Mouse (Mus musculus): ENCODE measurements at regions not wholly inside any gene's neighbourhood (a gene's known extent, or its start where the extent isn't known, plus 50 kb on each side); places are given as distances from the start of the nearest gene placed in this dataset.

GRCm38 (mm10) chr2:117556301-117556700 is 213.5 kb upstream of the Rasgrp1 start:
- no peaks in the 10 kb centered on the region for H3K36me3 ChIP-seq
- no peak for ATAC-seq (ENCODE audit: insufficient number of reproducible peaks, low FRiP score)
- H3K4me3 ChIP-seq = no peak overlapping the region
- H3K27ac ChIP-seq (ENCODE audit: poor library complexity, severe bottlenecking) = no peak overlapping the region
- no peaks in the 10 kb centered on the region for H3K9me3 ChIP-seq (replicated peaks)
- no peaks in the 10 kb centered on the region for H3K27me3 ChIP-seq (replicated peaks)
- 58% methylated on average over 2 of the region's 2 CpGs for WGBS
- no peak overlapping the region for H3K9ac ChIP-seq
- no peaks in the 10 kb centered on the region for H3K4me1 ChIP-seq (replicated peaks)
- H3K4me2 ChIP-seq = no peak overlapping the region

- Histone ChIP-seq H3K27me3 (replicated peaks) (no peaks in the 10 kb centered on the region), H3K9me3 (replicated peaks) (no peaks in the 10 kb centered on the region), H3K27ac (ENCODE audit: poor library complexity, severe bottlenecking) (peak overlapping the region; percentile 73), H3K9ac (no peak overlapping the region), H3K4me3 (no peak overlapping the region), H3K4me2 (no peak overlapping the region), H3K4me1 (replicated peaks) (peaks cover 16% of the 10 kb centered on the region), H3K36me3 (no peaks in the 10 kb centered on the region)
- ATAC-seq (ENCODE audit: insufficient number of reproducible peaks, low FRiP score) = peak; percentile 67; the same call in 1 of the 2 replicates
- WGBS = 24% methylated on average over 7 of the region's 7 CpGs
These were observed 228.2 kb upstream of the Rasgrp1 start for GRCm38 (mm10) chr2:117570987-117571386.

- 67% methylated on average over 3 of the region's 3 CpGs for WGBS
- Histone ChIP-seq H3K36me3 (no peaks in the 10 kb centered on the region), H3K9me3 (replicated peaks) (no peaks in the 10 kb centered on the region), H3K27ac (ENCODE audit: poor library complexity, severe bottlenecking) (no peak overlapping the region), H3K4me1 (replicated peaks) (peaks cover 11% of the 10 kb centered on the region), H3K27me3 (replicated peaks) (no peaks in the 10 kb centered on the region), H3K4me2 (no peak overlapping the region), H3K4me3 (no peak overlapping the region), H3K9ac (no peak overlapping the region)
- ATAC-seq (ENCODE audit: insufficient number of reproducible peaks, low FRiP score) = no peak
These were observed 244.6 kb upstream of the Rasgrp1 start for GRCm38 (mm10) chr2:117587381-117587780.

- Histone ChIP-seq H3K9me3 (replicated peaks) (no peaks in the 10 kb centered on the region), H3K4me2 (no peak overlapping the region), H3K27me3 (replicated peaks) (no peaks in the 10 kb centered on the region), H3K4me3 (no peak overlapping the region), H3K27ac (ENCODE audit: poor library complexity, severe bottlenecking) (no peak overlapping the region), H3K4me1 (replicated peaks) (peaks cover 17% of the 10 kb centered on the region), H3K9ac (no peak overlapping the region), H3K36me3 (no peaks in the 10 kb centered on the region)
- WGBS = 60% methylated on average over 2 of the region's 2 CpGs
- no peak for ATAC-seq (ENCODE audit: insufficient number of reproducible peaks, low FRiP score)
These were observed 252.2 kb upstream of the Rasgrp1 start for GRCm38 (mm10) chr2:117595028-117595427.

- ATAC-seq (ENCODE audit: insufficient number of reproducible peaks, low FRiP score) = no peak
- Histone ChIP-seq H3K4me1 (replicated peaks) (peaks cover 7% of the 10 kb centered on the region), H3K4me2 (no peak overlapping the region), H3K36me3 (no peaks in the 10 kb centered on the region), H3K9me3 (replicated peaks) (no peaks in the 10 kb centered on the region), H3K9ac (no peak overlapping the region), H3K4me3 (no peak overlapping the region), H3K27me3 (replicated peaks) (no peaks in the 10 kb centered on the region), H3K27ac (ENCODE audit: poor library complexity, severe bottlenecking) (no peak overlapping the region; the same call in 1 of the 2 replicates)
These were observed 254.8 kb upstream of the Rasgrp1 start for GRCm38 (mm10) chr2:117597573-117597972.

- H3K4me1 ChIP-seq (replicated peaks) = peaks cover 10% of the 10 kb centered on the region
- H3K4me2 ChIP-seq = no peak overlapping the region
- H3K36me3 ChIP-seq = no peaks in the 10 kb centered on the region
- H3K4me3 ChIP-seq = no peak overlapping the region
- WGBS = 21% methylated on average over 1 of the region's 1 CpGs
- H3K27ac ChIP-seq (ENCODE audit: poor library complexity, severe bottlenecking) = no peak overlapping the region
- H3K9me3 ChIP-seq (replicated peaks) = no peaks in the 10 kb centered on the region
- no peak for ATAC-seq (ENCODE audit: insufficient number of reproducible peaks, low FRiP score)
- no peak overlapping the region for H3K9ac ChIP-seq
- H3K27me3 ChIP-seq (replicated peaks) = no peaks in the 10 kb centered on the region
These were observed 272.0 kb upstream of the Rasgrp1 start for GRCm38 (mm10) chr2:117614772-117615171.

- peaks cover 10% of the 10 kb centered on the region for H3K4me1 ChIP-seq (replicated peaks)
- ATAC-seq (ENCODE audit: insufficient number of reproducible peaks, low FRiP score) = no peak
- no peak overlapping the region for H3K9ac ChIP-seq
- H3K36me3 ChIP-seq = no peaks in the 10 kb centered on the region
- no peaks in the 10 kb centered on the region for H3K27me3 ChIP-seq (replicated peaks)
- 82% methylated on average over 3 of the region's 3 CpGs for WGBS
- H3K27ac ChIP-seq (ENCODE audit: poor library complexity, severe bottlenecking) = no peak overlapping the region
- H3K4me3 ChIP-seq = no peak overlapping the region
- no peak overlapping the region for H3K4me2 ChIP-seq
- H3K9me3 ChIP-seq (replicated peaks) = no peaks in the 10 kb centered on the region
These were observed 275.3 kb upstream of the Rasgrp1 start for GRCm38 (mm10) chr2:117618063-117618462.

- Histone ChIP-seq H3K4me2 (no peak overlapping the region), H3K9ac (no peak overlapping the region), H3K27me3 (replicated peaks) (no peaks in the 10 kb centered on the region), H3K9me3 (replicated peaks) (no peaks in the 10 kb centered on the region), H3K36me3 (no peaks in the 10 kb centered on the region), H3K4me1 (replicated peaks) (no peaks in the 10 kb centered on the region), H3K27ac (ENCODE audit: poor library complexity, severe bottlenecking) (no peak overlapping the region), H3K4me3 (no peak overlapping the region)
- no peak for ATAC-seq (ENCODE audit: insufficient number of reproducible peaks, low FRiP score)
- WGBS = 36% methylated on average over 3 of the region's 3 CpGs
These were observed 281.2 kb upstream of the Rasgrp1 start for GRCm38 (mm10) chr2:117623955-117624354.

GRCm38 (mm10) chr2:117634906-117635305 is 292.1 kb upstream of the Rasgrp1 start:
- Histone ChIP-seq H3K27me3 (replicated peaks) (no peaks in the 10 kb centered on the region), H3K27ac (ENCODE audit: poor library complexity, severe bottlenecking) (no peak overlapping the region), H3K9me3 (replicated peaks) (no peaks in the 10 kb centered on the region), H3K4me3 (no peak overlapping the region), H3K4me2 (no peak overlapping the region), H3K36me3 (no peaks in the 10 kb centered on the region), H3K4me1 (replicated peaks) (no peaks in the 10 kb centered on the region), H3K9ac (no peak overlapping the region)
- ATAC-seq (ENCODE audit: insufficient number of reproducible peaks, low FRiP score) = no peak
- 64% methylated on average over 4 of the region's 4 CpGs for WGBS

GRCm38 (mm10) chr2:117637397-117637796 is 294.6 kb upstream of the Rasgrp1 start:
- 60% methylated on average over 2 of the region's 2 CpGs for WGBS
- Histone ChIP-seq H3K4me1 (replicated peaks) (no peaks in the 10 kb centered on the region), H3K9me3 (replicated peaks) (no peaks in the 10 kb centered on the region), H3K9ac (no peak overlapping the region), H3K27me3 (replicated peaks) (no peaks in the 10 kb centered on the region), H3K36me3 (no peaks in the 10 kb centered on the region), H3K27ac (ENCODE audit: poor library complexity, severe bottlenecking) (no peak overlapping the region), H3K4me3 (no peak overlapping the region), H3K4me2 (no peak overlapping the region)
- no peak for ATAC-seq (ENCODE audit: insufficient number of reproducible peaks, low FRiP score)

GRCm38 (mm10) chr2:117652101-117652500 is 309.3 kb upstream of the Rasgrp1 start:
- no peak overlapping the region for H3K9ac ChIP-seq
- no peak for ATAC-seq (ENCODE audit: insufficient number of reproducible peaks, low FRiP score)
- no peak overlapping the region for H3K27ac ChIP-seq (ENCODE audit: poor library complexity, severe bottlenecking)
- H3K27me3 ChIP-seq (replicated peaks) = no peaks in the 10 kb centered on the region
- H3K36me3 ChIP-seq = no peaks in the 10 kb centered on the region
- H3K4me2 ChIP-seq = no peak overlapping the region
- H3K4me3 ChIP-seq = no peak overlapping the region
- no peaks in the 10 kb centered on the region for H3K9me3 ChIP-seq (replicated peaks)
- H3K4me1 ChIP-seq (replicated peaks) = peaks cover 18% of the 10 kb centered on the region

- Histone ChIP-seq H3K27ac (ENCODE audit: poor library complexity, severe bottlenecking) (0 out of 2 replicates have a peak overlapping the region, but pooled peaks have one; percentile 7), H3K4me2 (peak overlapping the region; percentile 15; the same call in 1 of the 2 replicates), H3K9ac (no peak overlapping the region), H3K27me3 (replicated peaks) (no peaks in the 10 kb centered on the region), H3K4me3 (no peak overlapping the region), H3K36me3 (no peaks in the 10 kb centered on the region), H3K9me3 (replicated peaks) (no peaks in the 10 kb centered on the region), H3K4me1 (replicated peaks) (peaks cover 18% of the 10 kb centered on the region)
- WGBS = 27% methylated on average over 2 of the region's 2 CpGs
- ATAC-seq (ENCODE audit: insufficient number of reproducible peaks, low FRiP score) = no peak
These were observed 309.8 kb upstream of the Rasgrp1 start for GRCm38 (mm10) chr2:117652647-117653046.

Data from heart, embryonic 12.5 days (tissue).